Mouse (Mus musculus): ENCODE results near the gene Tsc22d1. TPM values are rescaled to one million over a fixed set of nuclear protein-coding genes. Genes with fewer than 3 reads are reported as not detected.

The Tsc22d1 gene
- polyA plus RNA-seq, 1 experiment from 2014 or later, result 568 TPM

DNA sequence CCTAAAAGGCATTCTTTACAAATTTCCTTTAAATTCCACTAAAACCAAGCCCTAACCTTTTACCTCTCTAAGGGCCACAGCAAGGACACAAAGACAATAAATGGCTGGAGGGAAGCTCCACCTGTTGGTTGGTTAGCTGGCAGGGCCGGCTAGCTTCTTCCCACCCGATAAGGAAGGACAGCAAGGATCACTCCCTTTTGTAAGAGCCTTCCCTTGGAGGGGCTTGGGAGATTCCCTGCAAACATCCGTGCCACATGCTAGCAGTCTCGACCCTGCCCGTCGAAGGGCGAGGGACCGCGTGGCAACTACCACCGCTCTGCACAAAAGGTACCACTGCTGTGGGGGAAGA lies 1.0 kb upstream of the Tsc22d1 start:
- H3K27me3 ChIP-seq (ENCODE audit: control insufficient read depth, insufficient read depth, low read length), result no peaks in the 10 kb centered on the region
- peaks cover 19% of the 10 kb centered on the region for H3K4me1 ChIP-seq (ENCODE audit: control insufficient read depth, insufficient read depth, low read length)
- no peaks in the 10 kb centered on the region for H3K9me3 ChIP-seq (replicated peaks; ENCODE audit: control insufficient read depth, low read length)
- H3K36me3 ChIP-seq (ENCODE audit: control insufficient read depth, insufficient read depth, low read length), result peaks cover 13% of the 10 kb centered on the region
- WGBS, result 1% methylated on average over 10 of the region's 10 CpGs
- ATAC-seq (ENCODE audit: insufficient read depth, low FRiP score), result no peak
- peak overlapping the region; percentile 86 for H3K4me3 ChIP-seq (replicated peaks; ENCODE audit: low read length)
- peak overlapping the region; percentile 98 for H3K9ac ChIP-seq (ENCODE audit: low read length)
- H3K27ac ChIP-seq (ENCODE audit: low read length), result peak overlapping the region; percentile 98
- peak overlapping the region; percentile 87 for H3K4me2 ChIP-seq (ENCODE audit: low read depth, low read length)

DNA sequence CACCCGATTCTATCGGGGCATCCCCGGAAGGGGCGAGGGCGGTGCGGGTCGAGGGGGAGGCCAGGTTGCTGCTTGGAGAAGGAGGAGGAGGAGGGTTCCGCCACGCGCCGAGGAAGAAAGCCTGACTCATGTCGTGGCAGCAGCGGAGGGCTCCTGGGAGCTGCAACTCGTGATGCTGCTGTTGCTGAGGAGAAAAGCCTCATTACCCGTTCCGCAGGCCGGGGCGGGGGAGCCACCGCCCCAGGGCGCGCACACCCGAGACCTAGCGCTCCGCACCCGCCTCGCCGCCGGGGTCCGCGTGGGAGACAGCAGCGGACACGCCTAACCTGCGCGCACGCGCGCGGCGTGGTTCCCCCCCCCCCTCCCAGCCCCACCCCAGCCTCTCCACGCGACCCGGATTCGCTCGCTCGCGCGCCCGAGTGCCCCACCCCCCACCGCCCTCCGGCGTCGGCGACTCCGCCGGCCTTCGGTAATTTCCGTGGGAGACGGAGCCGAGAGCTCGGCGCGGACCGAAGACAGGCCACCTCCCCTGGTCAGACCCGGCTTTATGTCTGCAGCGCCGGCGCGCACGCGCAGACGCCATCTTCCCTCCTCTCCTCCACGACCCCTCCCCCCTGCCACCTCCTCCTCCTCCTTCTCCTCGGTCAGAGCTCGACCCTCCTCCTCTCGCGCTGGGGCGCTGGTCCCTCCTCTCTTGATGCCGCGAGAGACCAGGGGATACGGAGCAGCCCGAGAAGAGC lies 469 bp upstream of the Tsc22d1 start:
- Histone ChIP-seq H3K9ac (ENCODE audit: low read length) (peak overlapping the region; percentile 98), H3K36me3 (ENCODE audit: control insufficient read depth, insufficient read depth, low read length) (peaks cover 15% of the 10 kb centered on the region), H3K4me2 (ENCODE audit: low read depth, low read length) (peak overlapping the region; percentile 93), H3K27ac (ENCODE audit: low read length) (peak overlapping the region; percentile 98), H3K4me3 (replicated peaks; ENCODE audit: low read length) (peak overlapping the region; percentile 86), H3K4me1 (ENCODE audit: control insufficient read depth, insufficient read depth, low read length) (peaks cover 23% of the 10 kb centered on the region), H3K9me3 (replicated peaks; ENCODE audit: control insufficient read depth, low read length) (no peaks in the 10 kb centered on the region), H3K27me3 (ENCODE audit: control insufficient read depth, insufficient read depth, low read length) (no peaks in the 10 kb centered on the region)
- under 1% methylated on average over 77 of the region's 81 CpGs for WGBS
- peak; percentile 95 for ATAC-seq (ENCODE audit: insufficient read depth, low FRiP score)

DNA sequence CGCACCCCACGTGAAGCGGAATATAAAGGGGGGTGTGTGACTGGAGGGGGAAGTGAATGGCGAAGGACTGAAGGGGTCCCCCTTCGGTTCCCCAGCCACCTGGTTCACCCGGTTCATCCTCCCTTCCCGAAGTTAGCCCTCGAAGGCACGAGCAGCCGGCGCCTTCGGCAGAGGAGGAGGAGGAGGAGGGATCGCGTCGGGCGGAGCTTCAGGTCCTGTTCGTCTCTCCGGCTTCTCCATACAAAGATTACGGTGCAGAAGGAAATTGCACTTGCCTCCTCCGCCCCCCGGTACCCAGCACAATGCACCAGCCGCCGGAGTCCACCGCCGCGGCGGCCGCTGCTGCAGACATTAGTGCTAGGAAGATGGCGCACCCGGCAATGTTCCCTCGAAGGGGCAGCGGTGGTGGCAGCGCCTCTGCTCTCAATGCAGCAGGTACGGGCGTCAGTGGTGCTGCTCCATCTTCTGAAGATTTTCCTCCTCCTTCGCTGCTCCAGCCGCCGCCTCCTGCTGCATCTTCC lies 1.1 kb downstream of the Tsc22d1 start:
- no peaks in the 10 kb centered on the region for H3K27me3 ChIP-seq (ENCODE audit: control insufficient read depth, insufficient read depth, low read length)
- peaks cover 15% of the 10 kb centered on the region for H3K36me3 ChIP-seq (ENCODE audit: control insufficient read depth, insufficient read depth, low read length)
- peak overlapping the region; percentile 98 for H3K9ac ChIP-seq (ENCODE audit: low read length)
- ATAC-seq (ENCODE audit: insufficient read depth, low FRiP score), result 0 out of 2 replicates have a peak, but pooled peaks have one; percentile 1
- peak overlapping the region; percentile 86 for H3K4me3 ChIP-seq (replicated peaks; ENCODE audit: low read length)
- under 1% methylated on average over 37 of the region's 38 CpGs for WGBS
- H3K4me2 ChIP-seq (ENCODE audit: low read depth, low read length), result peak overlapping the region; percentile 93
- H3K4me1 ChIP-seq (ENCODE audit: control insufficient read depth, insufficient read depth, low read length), result peaks cover 27% of the 10 kb centered on the region
- H3K9me3 ChIP-seq (replicated peaks; ENCODE audit: control insufficient read depth, low read length), result no peaks in the 10 kb centered on the region
- H3K27ac ChIP-seq (ENCODE audit: low read length), result peak overlapping the region; percentile 98

DNA sequence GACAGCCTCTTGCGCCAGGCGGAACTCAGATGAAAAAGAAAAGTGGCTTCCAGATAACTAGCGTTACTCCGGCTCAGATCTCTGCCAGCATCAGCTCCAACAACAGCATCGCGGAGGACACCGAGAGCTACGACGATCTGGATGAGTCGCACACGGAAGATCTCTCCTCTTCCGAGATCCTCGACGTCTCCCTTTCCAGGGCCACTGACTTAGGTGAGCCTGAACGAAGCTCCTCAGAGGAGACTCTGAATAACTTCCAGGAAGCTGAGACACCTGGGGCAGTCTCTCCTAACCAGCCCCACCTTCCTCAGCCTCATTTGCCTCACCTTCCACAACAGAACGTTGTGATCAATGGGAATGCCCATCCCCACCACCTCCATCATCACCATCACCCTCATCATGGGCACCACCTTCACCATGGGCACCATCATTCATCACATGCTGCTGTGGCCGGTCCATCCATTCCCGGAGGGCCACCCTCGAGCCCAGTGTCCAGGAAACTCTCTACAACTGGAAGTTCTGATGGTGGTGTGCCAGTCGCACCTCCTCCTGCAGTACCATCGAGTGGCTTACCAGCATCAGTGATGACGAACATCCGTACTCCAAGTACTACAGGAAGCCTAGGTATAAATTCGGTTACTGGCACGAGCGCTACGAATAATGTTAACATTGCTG lies 1.7 kb downstream of the Tsc22d1 start:
- Histone ChIP-seq H3K36me3 (ENCODE audit: control insufficient read depth, insufficient read depth, low read length) (peaks cover 15% of the 10 kb centered on the region), H3K27me3 (ENCODE audit: control insufficient read depth, insufficient read depth, low read length) (no peaks in the 10 kb centered on the region), H3K4me1 (ENCODE audit: control insufficient read depth, insufficient read depth, low read length) (peaks cover 31% of the 10 kb centered on the region), H3K9me3 (replicated peaks; ENCODE audit: control insufficient read depth, low read length) (no peaks in the 10 kb centered on the region), H3K9ac (ENCODE audit: low read length) (peak overlapping the region; percentile 98), H3K27ac (ENCODE audit: low read length) (peak overlapping the region; percentile 98; the same call in 1 of the 2 replicates), H3K4me3 (replicated peaks; ENCODE audit: low read length) (peak overlapping the region; percentile 86), H3K4me2 (ENCODE audit: low read depth, low read length) (peak overlapping the region; percentile 93)
- WGBS, result 46% methylated on average over 27 of the region's 27 CpGs
- ATAC-seq (ENCODE audit: insufficient read depth, low FRiP score), result no peak

DNA sequence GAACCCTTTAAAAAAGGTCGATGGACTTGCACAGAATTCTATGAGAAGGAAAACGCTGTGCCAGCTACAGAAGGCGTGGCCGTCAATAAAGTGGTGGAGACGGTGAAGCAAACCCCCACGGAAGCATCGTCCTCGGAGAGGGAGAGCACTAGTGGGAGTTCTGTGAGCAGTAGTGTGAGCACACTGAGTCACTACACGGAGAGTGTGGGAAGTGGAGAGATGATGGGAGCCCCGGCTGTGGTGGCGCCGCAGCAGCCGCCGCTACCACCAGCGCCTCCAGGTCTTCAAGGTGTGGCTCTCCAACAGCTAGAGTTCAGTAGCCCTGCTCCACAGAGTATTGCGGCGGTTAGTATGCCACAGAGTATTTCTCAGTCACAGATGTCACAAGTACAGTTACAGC lies 2.6 kb downstream of the Tsc22d1 start:
- 86% methylated on average over 17 of the region's 17 CpGs for WGBS
- Histone ChIP-seq H3K9me3 (replicated peaks; ENCODE audit: control insufficient read depth, low read length) (no peaks in the 10 kb centered on the region), H3K27me3 (ENCODE audit: control insufficient read depth, insufficient read depth, low read length) (no peaks in the 10 kb centered on the region), H3K9ac (ENCODE audit: low read length) (no peak overlapping the region), H3K4me2 (ENCODE audit: low read depth, low read length) (no peak overlapping the region), H3K36me3 (ENCODE audit: control insufficient read depth, insufficient read depth, low read length) (peaks cover 15% of the 10 kb centered on the region), H3K4me3 (replicated peaks; ENCODE audit: low read length) (no peak overlapping the region), H3K4me1 (ENCODE audit: control insufficient read depth, insufficient read depth, low read length) (peaks cover 35% of the 10 kb centered on the region), H3K27ac (ENCODE audit: low read length) (no peak overlapping the region)
- no peak for ATAC-seq (ENCODE audit: insufficient read depth, low FRiP score)

DNA sequence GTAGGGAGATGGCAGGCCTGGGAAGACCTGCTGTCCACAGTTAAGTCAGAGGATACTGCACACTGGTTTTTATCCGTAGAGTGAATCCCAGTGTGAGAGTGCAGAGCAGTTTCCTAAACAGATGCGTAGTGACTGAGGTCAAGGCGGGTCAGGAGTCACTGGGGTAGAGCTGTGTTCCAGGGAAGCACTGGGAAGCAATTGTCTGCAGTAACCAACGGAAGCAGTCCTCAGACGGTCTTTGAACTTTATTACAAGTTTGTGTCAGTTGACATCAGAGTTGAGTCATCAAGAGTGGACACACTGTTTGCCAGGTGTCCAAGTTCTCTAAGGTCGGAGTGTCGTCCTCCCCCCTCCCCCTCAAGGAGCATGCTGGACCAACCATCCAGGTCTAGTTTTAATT lies 6.0 kb downstream of the Tsc22d1 start:
- ATAC-seq (ENCODE audit: insufficient read depth, low FRiP score), result no peak
- H3K4me2 ChIP-seq (ENCODE audit: low read depth, low read length), result peak overlapping the region; percentile 28
- no peaks in the 10 kb centered on the region for H3K27me3 ChIP-seq (ENCODE audit: control insufficient read depth, insufficient read depth, low read length)
- peaks cover 19% of the 10 kb centered on the region for H3K36me3 ChIP-seq (ENCODE audit: control insufficient read depth, insufficient read depth, low read length)
- no peaks in the 10 kb centered on the region for H3K9me3 ChIP-seq (replicated peaks; ENCODE audit: control insufficient read depth, low read length)
- peaks cover 39% of the 10 kb centered on the region for H3K4me1 ChIP-seq (ENCODE audit: control insufficient read depth, insufficient read depth, low read length)
- H3K4me3 ChIP-seq (replicated peaks; ENCODE audit: low read length), result no peak overlapping the region
- WGBS, result 42% methylated on average over 7 of the region's 7 CpGs
- no peak overlapping the region for H3K27ac ChIP-seq (ENCODE audit: low read length)
- peak overlapping the region; percentile 32; the same call in 1 of the 2 replicates for H3K9ac ChIP-seq (ENCODE audit: low read length)

DNA sequence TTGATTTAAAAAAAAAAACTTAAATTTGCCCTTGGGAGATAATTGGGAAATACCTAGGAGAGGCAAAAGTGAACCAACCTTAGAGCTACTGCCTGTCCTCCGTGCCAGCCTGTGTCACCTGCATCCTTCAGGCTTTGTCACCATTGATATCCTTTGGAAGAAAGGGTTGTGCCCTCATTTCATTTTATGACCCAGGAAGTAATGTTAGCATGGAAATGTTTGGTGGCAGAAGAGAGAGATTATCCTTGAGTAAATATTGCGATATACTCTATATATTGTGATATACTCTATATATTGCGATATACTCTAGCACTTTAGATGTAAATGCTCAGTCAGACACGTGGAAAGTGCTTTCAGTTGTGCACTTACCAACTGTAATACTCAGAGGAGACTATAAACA lies 6.4 kb downstream of the Tsc22d1 start:
- no peak overlapping the region for H3K27ac ChIP-seq (ENCODE audit: low read length)
- H3K9me3 ChIP-seq (replicated peaks; ENCODE audit: control insufficient read depth, low read length), result no peaks in the 10 kb centered on the region
- peaks cover 37% of the 10 kb centered on the region for H3K4me1 ChIP-seq (ENCODE audit: control insufficient read depth, insufficient read depth, low read length)
- peaks cover 20% of the 10 kb centered on the region for H3K36me3 ChIP-seq (ENCODE audit: control insufficient read depth, insufficient read depth, low read length)
- H3K9ac ChIP-seq (ENCODE audit: low read length), result no peak overlapping the region
- ATAC-seq (ENCODE audit: insufficient read depth, low FRiP score), result no peak
- no peak overlapping the region for H3K4me3 ChIP-seq (replicated peaks; ENCODE audit: low read length)
- no peaks in the 10 kb centered on the region for H3K27me3 ChIP-seq (ENCODE audit: control insufficient read depth, insufficient read depth, low read length)
- H3K4me2 ChIP-seq (ENCODE audit: low read depth, low read length), result peak overlapping the region; percentile 28; the same call in 1 of the 2 replicates
- 71% methylated on average over 4 of the region's 4 CpGs for WGBS

DNA sequence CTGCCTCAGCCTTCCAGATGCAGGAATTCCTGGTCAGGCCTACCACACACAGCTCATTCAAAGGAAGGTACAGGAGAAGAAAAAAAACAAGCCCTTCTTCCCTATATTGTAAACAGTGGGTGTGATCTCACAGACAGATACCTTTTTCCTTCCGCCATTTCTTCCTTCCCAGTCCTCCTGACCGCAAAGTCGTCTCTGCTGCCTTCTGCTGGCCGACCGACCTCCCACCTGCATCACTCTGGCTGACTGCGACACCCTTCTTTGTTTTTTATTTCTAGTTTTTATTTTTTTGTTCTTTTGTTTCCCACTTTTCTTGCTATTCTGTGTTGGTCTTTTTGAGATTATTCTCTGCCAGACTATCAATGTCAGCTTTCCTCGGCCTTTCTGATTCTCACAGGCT lies 10.7 kb downstream of the Tsc22d1 start:
- Histone ChIP-seq H3K4me3 (replicated peaks; ENCODE audit: low read length) (no peak overlapping the region), H3K36me3 (ENCODE audit: control insufficient read depth, insufficient read depth, low read length) (0 out of 2 replicates have a peak, but pooled peaks cover 5% of the 10 kb centered on the region), H3K4me2 (ENCODE audit: low read depth, low read length) (no peak overlapping the region), H3K9ac (ENCODE audit: low read length) (no peak overlapping the region), H3K27me3 (ENCODE audit: control insufficient read depth, insufficient read depth, low read length) (no peaks in the 10 kb centered on the region), H3K27ac (ENCODE audit: low read length) (no peak overlapping the region), H3K4me1 (ENCODE audit: control insufficient read depth, insufficient read depth, low read length) (peaks cover 16% of the 10 kb centered on the region), H3K9me3 (replicated peaks; ENCODE audit: control insufficient read depth, low read length) (no peaks in the 10 kb centered on the region)
- 90% methylated on average over 7 of the region's 7 CpGs for WGBS
- ATAC-seq (ENCODE audit: insufficient read depth, low FRiP score), result no peak

DNA sequence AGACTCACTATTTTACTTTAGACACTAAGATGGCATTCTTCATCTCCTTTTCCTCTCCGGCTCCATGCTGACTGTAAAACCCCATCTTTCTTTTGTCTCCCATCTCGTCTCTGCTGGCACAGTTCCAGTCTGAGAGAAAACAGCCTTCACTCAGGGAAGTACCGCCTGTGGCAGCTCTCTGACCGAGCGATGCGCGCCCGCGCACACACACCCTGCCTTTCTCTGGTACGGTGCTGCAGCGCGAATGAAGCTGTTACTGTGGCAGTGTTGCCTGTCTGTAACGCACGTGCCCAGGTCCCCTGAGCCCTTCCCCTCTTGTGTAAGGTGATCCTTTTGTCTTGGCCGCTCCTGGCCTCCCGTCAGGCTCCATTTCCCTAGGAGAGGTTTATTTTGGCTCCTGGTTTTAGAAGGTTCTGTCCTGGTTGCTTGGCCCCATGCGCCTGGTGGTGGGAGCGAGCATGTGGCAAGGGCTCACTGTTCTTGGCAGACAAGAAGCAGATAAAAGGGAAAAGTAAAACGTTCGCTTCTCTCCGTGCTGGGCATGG lies 11.3 kb downstream of the Tsc22d1 start:
- WGBS, result 89% methylated on average over 21 of the region's 21 CpGs
- no peaks in the 10 kb centered on the region for H3K27me3 ChIP-seq (ENCODE audit: control insufficient read depth, insufficient read depth, low read length)
- no peak for ATAC-seq (ENCODE audit: insufficient read depth, low FRiP score)

More for the DNA sequence above, 11.3 kb downstream of the Tsc22d1 start:
- Histone ChIP-seq H3K27ac (ENCODE audit: low read length) (no peak overlapping the region), H3K9ac (ENCODE audit: low read length) (no peak overlapping the region), H3K9me3 (replicated peaks; ENCODE audit: control insufficient read depth, low read length) (no peaks in the 10 kb centered on the region), H3K4me3 (replicated peaks; ENCODE audit: low read length) (no peak overlapping the region), H3K36me3 (ENCODE audit: control insufficient read depth, insufficient read depth, low read length) (0 out of 2 replicates have a peak, but pooled peaks cover 5% of the 10 kb centered on the region), H3K4me1 (ENCODE audit: control insufficient read depth, insufficient read depth, low read length) (peaks cover 10% of the 10 kb centered on the region), H3K4me2 (ENCODE audit: low read depth, low read length) (no peak overlapping the region)

Data from stomach, embryonic 16.5 days (tissue).